Mouse (Mus musculus): ENCODE data around the gene Sgpp1.
"Not testable (repeated sequence)": the region's sequence is repeated elsewhere in the genome, so short reads cannot be mapped to it uniquely, and the experiment has no call there.

Sgpp1 gene

GRCm38 (mm10) chr12:75689003-75689402 is 46.5 kb downstream of the Sgpp1 start:
- DNase-seq (ENCODE audit: low spot score): no peak

DNA sequence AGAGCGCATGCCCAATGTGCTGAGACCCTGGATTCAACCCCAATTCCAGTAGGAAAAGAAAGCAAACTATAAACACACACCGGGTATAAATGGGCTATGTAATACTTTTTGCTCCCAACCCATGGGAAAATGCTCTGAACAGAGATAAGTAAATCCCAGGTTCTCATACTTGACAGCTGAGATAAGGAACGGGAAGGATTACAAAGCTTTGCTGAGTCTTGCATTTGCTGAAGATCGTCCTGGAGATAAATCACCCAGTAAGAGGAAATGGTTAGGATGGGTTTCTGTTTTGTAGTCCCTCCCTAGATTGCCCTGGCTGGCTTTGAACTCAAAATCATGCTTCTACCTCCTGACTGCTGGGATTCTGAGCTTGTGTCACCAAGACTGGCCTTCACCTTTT is 48.2 kb downstream of the Sgpp1 start:
- no peak for DNase-seq (ENCODE audit: low spot score)

DNA sequence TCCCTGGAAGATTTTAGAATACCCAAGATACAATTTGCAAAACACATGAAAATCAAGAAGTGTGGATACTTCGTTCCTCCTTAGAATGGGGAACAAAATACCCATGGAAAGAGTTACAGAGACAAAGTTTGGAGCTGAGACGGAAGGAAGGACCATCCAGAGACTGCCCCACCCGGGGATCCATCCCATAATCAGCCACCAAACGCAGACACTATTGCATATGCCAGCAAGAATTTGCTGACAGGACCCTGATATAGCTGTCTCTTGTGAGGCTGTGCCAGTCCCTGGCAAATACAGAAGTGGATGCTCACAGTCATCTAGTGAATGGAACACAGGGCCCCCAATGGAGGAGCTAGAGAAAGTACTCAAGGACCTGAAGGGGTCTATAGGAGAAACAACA is 51.5 kb downstream of the Sgpp1 start:
- not testable (repeated sequence) for DNase-seq (ENCODE audit: low spot score)

DNA sequence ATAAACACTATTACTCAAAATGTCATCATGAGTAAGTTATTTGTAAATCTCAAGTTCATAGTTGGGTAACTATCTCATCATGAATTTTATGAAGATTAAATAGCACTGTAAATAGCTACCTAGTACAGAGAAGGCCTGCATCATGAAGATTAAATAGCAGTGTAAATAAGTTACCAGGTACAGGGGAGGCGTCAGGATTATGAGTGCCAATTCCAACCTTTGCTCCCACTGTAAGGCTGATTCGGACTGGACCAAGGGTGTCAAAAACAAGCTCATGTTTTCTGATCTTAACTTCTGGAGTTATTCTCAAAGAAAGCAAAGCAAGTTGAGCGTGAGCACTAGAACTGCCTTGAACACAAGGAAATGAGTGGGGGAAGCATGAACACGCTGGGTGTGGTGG is 51.9 kb downstream of the Sgpp1 start:
- DNase-seq (ENCODE audit: low spot score): no peak

GRCm38 (mm10) chr12:75682842-75683241 is 52.7 kb downstream of the Sgpp1 start:
- DNase-seq (ENCODE audit: low spot score): no peak

DNA sequence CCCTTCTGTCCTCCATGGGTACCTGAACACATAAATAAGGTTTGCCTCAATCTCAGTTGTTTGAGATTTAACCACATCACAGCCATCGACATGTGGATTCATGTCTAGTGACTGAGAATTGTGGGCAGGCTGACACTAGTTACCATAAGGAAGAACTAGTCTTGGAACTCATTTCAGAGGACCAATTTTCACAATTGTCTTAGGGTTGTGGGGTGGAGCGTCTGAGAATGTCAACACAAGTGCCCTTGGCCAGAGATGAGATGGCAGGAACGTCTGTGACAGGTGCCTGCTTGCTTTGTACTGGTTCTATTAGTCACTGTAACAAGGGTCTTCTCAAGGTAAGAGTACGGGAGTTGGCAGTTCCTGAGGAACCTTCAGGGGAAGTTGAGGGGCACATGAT is 54.4 kb downstream of the Sgpp1 start:
- DNase-seq (ENCODE audit: low spot score): no peak

DNA sequence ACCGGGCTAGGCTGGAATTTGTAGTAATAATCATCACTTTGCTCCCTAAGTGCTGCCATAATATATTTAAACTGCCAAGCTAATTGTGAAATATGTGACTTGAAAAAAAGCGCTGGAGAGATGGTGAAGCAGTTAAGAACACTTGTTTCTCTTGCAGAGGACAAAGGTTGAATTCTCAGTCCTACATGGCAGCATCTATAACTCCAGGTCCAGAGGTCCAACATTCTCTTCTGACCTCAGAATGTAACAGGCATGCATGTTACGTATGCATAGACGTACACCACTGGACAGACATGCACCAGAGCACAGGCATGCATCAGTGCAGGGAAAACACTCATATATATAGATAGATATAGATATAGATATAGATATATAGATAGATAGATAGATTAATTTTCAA is 57.1 kb downstream of the Sgpp1 start:
- DNase-seq (ENCODE audit: low spot score): no peak

DNA sequence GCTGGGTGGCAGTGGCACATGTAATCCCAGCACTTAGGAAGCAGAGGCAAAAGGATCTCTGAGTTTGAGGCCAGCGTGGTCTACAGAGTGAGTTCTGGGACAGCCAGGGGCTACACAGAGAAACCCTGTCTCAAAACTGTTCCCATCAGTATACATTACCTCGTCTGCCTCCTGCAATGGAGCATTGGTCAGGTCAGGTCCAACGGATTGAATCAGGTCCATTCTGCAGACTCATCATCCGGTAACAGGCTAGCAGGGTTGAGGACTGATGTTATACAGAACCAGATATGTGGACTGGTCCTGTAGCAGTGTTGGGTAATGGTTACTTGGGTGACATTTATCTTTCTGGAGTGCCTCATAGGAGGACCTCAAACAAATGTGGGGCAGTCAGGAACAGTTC is 62.9 kb downstream of the Sgpp1 start:
- DNase-seq (ENCODE audit: low spot score): no peak

DNA sequence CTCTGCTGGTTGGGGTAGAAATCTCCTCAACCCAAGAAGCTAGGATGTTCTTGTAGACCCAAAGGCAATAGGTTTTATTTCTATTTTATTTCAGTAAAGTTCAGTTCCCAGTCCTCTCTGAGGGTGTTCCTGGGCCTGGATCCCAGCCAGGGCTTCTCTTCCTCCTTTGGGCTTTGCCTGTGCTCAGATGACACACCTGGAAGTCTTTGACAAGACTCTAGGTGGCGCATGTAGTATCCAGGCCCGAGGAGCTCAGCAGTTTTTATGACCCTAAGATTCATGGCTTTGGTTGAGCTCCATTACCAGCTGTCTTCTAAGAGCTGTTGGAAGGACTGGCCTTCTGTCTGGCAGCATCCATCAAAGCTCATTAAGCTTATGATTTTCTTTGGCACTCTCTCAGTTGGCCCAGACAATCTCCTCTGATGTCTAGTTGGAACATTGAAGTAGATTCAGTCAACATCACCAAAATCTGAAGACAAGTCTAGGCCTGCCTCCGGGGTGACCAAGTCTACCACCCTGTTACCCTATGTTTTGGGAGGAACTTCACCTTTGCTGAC is 63.7 kb downstream of the Sgpp1 start:
- no peak for DNase-seq (ENCODE audit: low spot score)

- no peak for DNase-seq (ENCODE audit: low spot score)
Measured at GRCm38 (mm10) chr12:75670611-75671010, 64.9 kb downstream of the Sgpp1 start.

GRCm38 (mm10) chr12:75669258-75670106 is 66.0 kb downstream of the Sgpp1 start, which contains the start of gene Wdr89:
Gene Wdr89 (minus strand): TSS chr12:75669537.
- DNase-seq (ENCODE audit: low spot score): peak; percentile 100

- DNase-seq (ENCODE audit: low spot score): peak; percentile 53
Measured at GRCm38 (mm10) chr12:75668916-75669257, 66.6 kb downstream of the Sgpp1 start.

- no peak for DNase-seq (ENCODE audit: low spot score)
Measured at GRCm38 (mm10) chr12:75668221-75668620, 67.3 kb downstream of the Sgpp1 start.

DNA sequence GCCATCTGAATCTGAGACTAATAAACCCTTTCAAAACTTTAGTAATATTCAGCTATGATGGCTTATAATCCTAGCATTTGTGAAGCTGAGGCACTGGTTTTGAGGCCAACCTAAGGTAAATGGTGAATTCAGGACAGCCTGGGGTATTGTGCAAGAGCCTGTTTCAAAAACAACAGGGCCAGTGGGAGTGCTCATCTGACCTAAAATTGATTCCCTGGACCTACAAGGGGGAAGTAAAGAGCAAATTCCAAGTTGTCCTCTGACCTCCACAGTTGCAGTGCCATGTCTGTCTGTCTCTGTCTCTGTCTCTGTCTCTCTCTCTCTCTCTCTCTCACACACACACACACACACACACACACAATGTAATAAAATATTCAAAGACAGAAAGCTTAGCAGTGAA is 68.6 kb downstream of the Sgpp1 start:
- DNase-seq (ENCODE audit: low spot score): no peak

DNA sequence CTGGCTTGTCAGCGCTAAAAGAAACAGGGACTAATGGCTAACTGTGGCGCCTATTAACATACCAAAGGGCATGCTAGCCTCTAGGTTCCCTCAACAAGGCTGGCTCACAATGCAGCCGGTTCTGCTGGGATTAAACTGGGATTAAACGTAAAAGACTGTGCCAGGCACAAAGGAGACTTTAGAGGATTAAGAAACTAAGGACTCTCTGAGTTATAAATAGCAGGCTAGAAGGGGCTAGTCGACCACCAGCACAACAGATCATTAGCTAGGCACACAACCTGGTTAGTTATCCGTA is 71.1 kb downstream of the Sgpp1 start:
- DNase-seq (ENCODE audit: low spot score): no peak

All from c-Kit-positive CD71-positive TER-119-positive erythroid progenitor cells, embryonic 14.5 days (primary cell).